Mouse (Mus musculus): Measurements from ENCODE around the gene Rasgef1b. TPM values are rescaled to one million over a fixed set of nuclear protein-coding genes. Genes with fewer than 3 reads are reported as not detected.

Gene Rasgef1b
- polyA plus RNA-seq, 1 experiment: 0.26 TPM

DNA sequence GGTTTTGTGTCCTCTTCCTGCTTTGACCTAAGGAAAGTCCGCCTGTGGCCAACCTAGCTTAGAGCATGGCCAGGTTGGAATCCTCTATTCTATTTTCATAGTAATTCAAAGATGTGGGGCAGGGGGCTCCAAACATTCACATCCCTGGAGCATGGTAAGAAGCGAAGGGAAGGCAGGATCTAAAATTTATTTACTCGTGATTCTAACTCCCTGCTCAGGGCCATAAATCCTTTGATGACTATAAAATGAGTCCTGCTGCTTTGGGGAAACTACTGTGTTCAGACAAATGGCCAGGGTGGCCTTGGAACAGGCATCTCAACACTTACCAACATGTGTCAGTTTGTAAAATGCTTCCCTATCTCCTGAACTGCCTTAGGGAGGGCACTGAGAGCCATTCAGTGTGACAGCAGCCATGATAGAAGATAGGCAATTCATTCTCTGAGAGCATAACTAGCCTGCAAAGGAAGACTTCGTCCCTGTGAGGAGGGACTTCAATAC, 470.8 kb downstream of the Rasgef1b start:
- no peaks in the 10 kb centered on the region for H3K36me3 ChIP-seq (ENCODE audit: control insufficient read depth, insufficient read depth)
- TF ChIP-seq REST (IDR thresholded peaks at IDR 0.05; ENCODE audit: insufficient read depth, insufficient read length) (no peak), SRF (IDR thresholded peaks at IDR 0.05; ENCODE audit: control insufficient read depth, insufficient read length, low read depth) (no peak), MYOG (IDR thresholded peaks at IDR 0.05; ENCODE audit: control insufficient read depth in 1 of 3, insufficient read depth in 1 of 3, insufficient read length in 2 of 3, low read depth in 2 of 3) (no peak)
- H3K4me2 ChIP-seq (ENCODE audit: low read depth): no peak overlapping the region
- H3K79me2 ChIP-seq (ENCODE audit: control insufficient read depth, insufficient read depth): no peaks in the 10 kb centered on the region
- no peaks in the 10 kb centered on the region for H3K27me3 ChIP-seq (ENCODE audit: control insufficient read depth, insufficient read depth, insufficient read length)
- H3ac ChIP-seq (ENCODE audit: control insufficient read depth, insufficient read length): no peak overlapping the region
- no peak overlapping the region for H3K4me3 ChIP-seq

DNA sequence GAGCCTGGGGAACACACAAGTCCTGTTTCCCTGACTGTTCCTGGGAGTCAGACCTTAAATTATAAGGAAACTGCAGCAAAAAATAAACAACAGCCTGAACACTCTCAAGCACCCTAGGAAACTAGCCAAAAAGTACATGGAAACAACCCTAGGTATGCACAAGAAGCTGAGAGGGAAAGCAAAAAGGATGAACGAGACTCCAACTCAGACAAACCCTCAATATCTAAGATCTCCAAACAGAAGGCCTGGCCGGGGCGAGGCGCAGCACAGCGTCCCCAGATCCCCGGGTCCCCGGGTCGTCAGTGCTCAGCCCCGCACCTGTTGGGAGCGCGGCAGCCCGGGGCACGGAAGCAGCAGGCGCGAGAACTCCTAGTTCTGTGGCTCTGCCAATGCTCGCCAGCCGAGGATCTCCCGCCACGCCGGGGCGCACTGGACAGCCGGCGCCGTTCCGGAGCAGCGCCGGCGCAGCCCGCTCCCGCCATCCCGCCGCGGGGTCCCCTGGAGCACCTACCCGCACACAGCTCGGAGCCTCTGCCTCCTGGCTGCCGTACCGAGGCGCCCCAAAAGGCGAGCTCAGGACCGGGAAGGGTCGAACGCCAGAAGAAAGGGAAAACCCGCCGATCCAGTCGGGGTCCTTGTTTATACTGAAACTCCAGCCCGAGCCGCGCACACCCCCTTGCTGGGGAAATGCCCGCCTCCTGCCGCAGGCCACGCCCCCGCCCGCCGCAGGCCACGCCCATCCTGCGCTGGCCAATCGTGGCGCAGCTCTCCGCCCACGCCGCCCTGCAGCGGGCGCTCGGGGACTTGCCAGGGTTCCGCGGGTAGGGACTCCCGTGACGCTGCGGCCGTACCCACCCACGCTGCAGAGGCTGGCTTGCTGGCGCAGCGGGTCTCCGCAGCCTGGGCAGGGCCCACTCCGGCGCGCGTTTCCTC, 476.4 kb downstream of the Rasgef1b start:
- no peaks in the 10 kb centered on the region for H3K36me3 ChIP-seq (ENCODE audit: control insufficient read depth, insufficient read depth)
- no peaks in the 10 kb centered on the region for H3K27me3 ChIP-seq (ENCODE audit: control insufficient read depth, insufficient read depth, insufficient read length)
- peak overlapping the region; percentile 26 for H3ac ChIP-seq (ENCODE audit: control insufficient read depth, insufficient read length)
- H3K4me3 ChIP-seq: peak overlapping the region; percentile 24
- H3K4me2 ChIP-seq (ENCODE audit: low read depth): peak overlapping the region; percentile 92
- TF ChIP-seq TCF3 (IDR thresholded peaks at IDR 0.05; ENCODE audit: insufficient read length, low read depth) (no peak), SRF (IDR thresholded peaks at IDR 0.05; ENCODE audit: control insufficient read depth, insufficient read length, low read depth) (peak; percentile 42), MYOG (IDR thresholded peaks at IDR 0.05; ENCODE audit: control insufficient read depth in 1 of 3, insufficient read depth in 1 of 3, insufficient read length in 2 of 3, low read depth in 2 of 3) (peak in 1 of 3 experiments; percentile 49), MAX (IDR thresholded peaks at IDR 0.05; ENCODE audit: low read depth) (no peak), POLR2AphosphoS2 (IDR thresholded peaks at IDR 0.05; ENCODE audit: insufficient read length, low read depth) (no peak), REST (IDR thresholded peaks at IDR 0.05; ENCODE audit: insufficient read depth, insufficient read length) (no peak), E2F4 (IDR thresholded peaks at IDR 0.05; ENCODE audit: insufficient read depth) (peak; percentile 13), POLR2A (IDR thresholded peaks at IDR 0.05; ENCODE audit: insufficient read length, low read depth) (no peak), CEBPB (IDR thresholded peaks at IDR 0.05; ENCODE audit: insufficient read depth, poor library complexity, severe bottlenecking) (no peak), USF1 (IDR thresholded peaks at IDR 0.05; ENCODE audit: low read depth) (no peak), MYOD1 (IDR thresholded peaks at IDR 0.05; ENCODE audit: control insufficient read depth in 1 of 3, insufficient read length in 2 of 3, low read depth in 2 of 3) (peak in 1 of 3 experiments; percentile 47), TCF12 (IDR thresholded peaks at IDR 0.05; ENCODE audit: insufficient read depth, poor library complexity, severe bottlenecking) (no peak)
- no peaks in the 10 kb centered on the region for H3K79me2 ChIP-seq (ENCODE audit: control insufficient read depth, insufficient read depth)

- H3K4me3 ChIP-seq: peak overlapping the region; percentile 24
- peak overlapping the region; percentile 92 for H3K4me2 ChIP-seq (ENCODE audit: low read depth)
- TF ChIP-seq MYOD1 (IDR thresholded peaks at IDR 0.05; ENCODE audit: control insufficient read depth in 1 of 3, insufficient read length in 2 of 3, low read depth in 2 of 3) (no peak), E2F4 (IDR thresholded peaks at IDR 0.05; ENCODE audit: insufficient read depth) (no peak), POLR2A (IDR thresholded peaks at IDR 0.05; ENCODE audit: insufficient read length, low read depth) (no peak), TCF3 (IDR thresholded peaks at IDR 0.05; ENCODE audit: insufficient read length, low read depth) (no peak), POLR2AphosphoS2 (IDR thresholded peaks at IDR 0.05; ENCODE audit: insufficient read length, low read depth) (no peak)
These were observed 477.3 kb downstream of the Rasgef1b start for GRCm38 (mm10) chr5:99251379-99252202.

DNA sequence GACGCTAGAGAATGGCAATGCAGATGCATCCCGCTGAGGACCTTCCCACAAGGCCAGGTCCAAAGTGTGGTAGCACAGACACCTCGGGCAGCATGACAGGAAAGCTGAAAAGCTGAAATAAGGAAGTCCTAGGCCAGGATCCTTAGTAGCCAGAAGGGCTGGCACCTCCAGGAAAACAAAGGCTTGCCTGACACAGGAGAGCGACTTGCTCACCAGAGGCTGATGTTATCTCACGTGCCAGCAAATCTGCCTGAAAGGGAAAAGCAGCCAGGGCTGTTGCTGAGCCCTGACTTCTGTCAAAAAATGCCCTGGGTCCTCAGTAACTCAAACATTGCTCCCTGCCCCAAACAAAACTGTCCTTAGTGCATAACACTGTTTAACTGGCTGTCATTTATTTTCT, 478.0 kb downstream of the Rasgef1b start:
- Histone ChIP-seq H3K79me2 (ENCODE audit: control insufficient read depth, insufficient read depth) (no peaks in the 10 kb centered on the region), H3K36me3 (ENCODE audit: control insufficient read depth, insufficient read depth) (no peaks in the 10 kb centered on the region), H3K4me2 (ENCODE audit: low read depth) (no peak overlapping the region), H3K4me3 (no peak overlapping the region), H3ac (ENCODE audit: control insufficient read depth, insufficient read length) (no peak overlapping the region), H3K27me3 (ENCODE audit: control insufficient read depth, insufficient read depth, insufficient read length) (peaks cover 7% of the 10 kb centered on the region)
- TF ChIP-seq MYOD1 (IDR thresholded peaks at IDR 0.05; ENCODE audit: control insufficient read depth in 1 of 3, insufficient read length in 2 of 3, low read depth in 2 of 3): no peak
- no peak for TF ChIP-seq MAX (IDR thresholded peaks at IDR 0.05; ENCODE audit: low read depth)
- no peak for TF ChIP-seq TCF3 (IDR thresholded peaks at IDR 0.05; ENCODE audit: insufficient read length, low read depth)
- no peak for TF ChIP-seq E2F4 (IDR thresholded peaks at IDR 0.05; ENCODE audit: insufficient read depth)
- no peak for TF ChIP-seq REST (IDR thresholded peaks at IDR 0.05; ENCODE audit: insufficient read depth, insufficient read length)
- TF ChIP-seq USF1 (IDR thresholded peaks at IDR 0.05; ENCODE audit: low read depth): no peak
- no peak for TF ChIP-seq SRF (IDR thresholded peaks at IDR 0.05; ENCODE audit: control insufficient read depth, insufficient read length, low read depth)
- TF ChIP-seq POLR2AphosphoS2 (IDR thresholded peaks at IDR 0.05; ENCODE audit: insufficient read length, low read depth): no peak
- no peak for TF ChIP-seq MYOG (IDR thresholded peaks at IDR 0.05; ENCODE audit: control insufficient read depth in 1 of 3, insufficient read depth in 1 of 3, insufficient read length in 2 of 3, low read depth in 2 of 3)
- TF ChIP-seq TCF12 (IDR thresholded peaks at IDR 0.05; ENCODE audit: insufficient read depth, poor library complexity, severe bottlenecking): no peak
- TF ChIP-seq POLR2A (IDR thresholded peaks at IDR 0.05; ENCODE audit: insufficient read length, low read depth): no peak
- TF ChIP-seq CEBPB (IDR thresholded peaks at IDR 0.05; ENCODE audit: insufficient read depth, poor library complexity, severe bottlenecking): no peak

More at GRCm38 (mm10) chr5:99251379-99252202, 477.3 kb downstream of the Rasgef1b start:
- Histone ChIP-seq H3K79me2 (ENCODE audit: control insufficient read depth, insufficient read depth) (no peaks in the 10 kb centered on the region), H3K36me3 (ENCODE audit: control insufficient read depth, insufficient read depth) (no peaks in the 10 kb centered on the region), H3K27me3 (ENCODE audit: control insufficient read depth, insufficient read depth, insufficient read length) (peaks cover 7% of the 10 kb centered on the region), H3ac (ENCODE audit: control insufficient read depth, insufficient read length) (peak overlapping the region; percentile 26)
